ENCODE assay signal across 8 mouse cellular contexts in genomic region chr6:89200514-89201284, GRCm38 (mm10).
DNase-seq lines count a peak whose midpoint lies in the region; ATAC-seq lines count a peak whose summit lies in the region.
"Not testable (repeated sequence)": the region's sequence is repeated elsewhere in the genome, so short reads cannot be mapped to it uniquely, and the experiment has no call there.

No protein-coding gene starts in this region.

- H3K4me3 ChIP-seq in embryonic facial prominence, embryonic 13.5 days: peak overlapping the region; percentile 32
- peak overlapping the region; percentile 19 for H3K4me3 ChIP-seq in forebrain, embryonic 16.5 days (replicated peaks; ENCODE audit: low read length)
- H3K4me3 ChIP-seq in intestine, embryonic 15.5 days (replicated peaks): peak overlapping the region; percentile 19; the same call in 1 of the 2 replicates
- H3K4me3 ChIP-seq in liver, embryonic 12.5 days: not testable (repeated sequence)
- peak overlapping the region; percentile 31 for H3K4me3 ChIP-seq in midbrain, embryonic 12.5 days
- H3K4me3 ChIP-seq in neural tube, embryonic 15.5 days (replicated peaks): peak overlapping the region; percentile 22

- ATAC-seq in embryonic facial prominence, embryonic 13.5 days (ENCODE audit: insufficient number of reproducible peaks, insufficient read depth, low FRiP score, low TSS enrichment, low read depth); forebrain, embryonic 16.5 days; neural tube, embryonic 15.5 days (ENCODE audit: low FRiP score): not testable (repeated sequence)
- ATAC-seq in hematopoietic stem cell, adult 5-6 weeks (replicated peaks in 1 of 2; ENCODE audit: insufficient read depth in 1 of 2, low FRiP score in 2 of 2, low TSS enrichment in 1 of 2, low read depth in 1 of 2, poor library complexity in 2 of 2, severe bottlenecking in 2 of 2): peak; percentile 17 to 29; a peak in 1 of 4 replicates
- peak; percentile 53; the same call in 1 of the 2 replicates for ATAC-seq in intestine, embryonic 15.5 days
- 0 out of 2 replicates have a peak, but pooled peaks have one; percentile 35 for ATAC-seq in liver, embryonic 12.5 days
- peak; percentile 44; the same call in 1 of the 2 replicates for ATAC-seq in midbrain, embryonic 12.5 days (ENCODE audit: low FRiP score, low read depth)

- H3K4me1 ChIP-seq in embryonic facial prominence, embryonic 13.5 days; forebrain, embryonic 16.5 days (replicated peaks; ENCODE audit: control insufficient read depth, insufficient read depth, low read length); intestine, embryonic 15.5 days (replicated peaks); liver, embryonic 12.5 days; midbrain, embryonic 12.5 days; neural tube, embryonic 15.5 days: not testable (repeated sequence)

- not testable (repeated sequence) for H3K9ac ChIP-seq in embryonic facial prominence, embryonic 13.5 days; forebrain, embryonic 16.5 days (replicated peaks; ENCODE audit: low read depth, low read length); intestine, embryonic 15.5 days; liver, embryonic 12.5 days; neural tube, embryonic 15.5 days (replicated peaks)
- H3K9ac ChIP-seq in midbrain, embryonic 12.5 days (replicated peaks): peak overlapping the region; percentile 25; the same call in 1 of the 2 replicates

- H3K36me3 ChIP-seq in embryonic facial prominence, embryonic 13.5 days; forebrain, embryonic 16.5 days (ENCODE audit: control insufficient read depth, insufficient read depth); intestine, embryonic 15.5 days; liver, embryonic 12.5 days; midbrain, embryonic 12.5 days; neural tube, embryonic 15.5 days: not testable (repeated sequence)

- not testable (repeated sequence) for H3K9me3 ChIP-seq in embryonic facial prominence, embryonic 13.5 days; forebrain, embryonic 16.5 days (ENCODE audit: control insufficient read depth, low read length); intestine, embryonic 15.5 days; liver, embryonic 12.5 days (replicated peaks); midbrain, embryonic 12.5 days; neural tube, embryonic 15.5 days (replicated peaks)

- peak overlapping the region; percentile 56 for H3K4me2 ChIP-seq in embryonic facial prominence, embryonic 13.5 days
- H3K4me2 ChIP-seq in forebrain, embryonic 16.5 days (ENCODE audit: low read length): peak overlapping the region; percentile 35
- peak overlapping the region; percentile 53 for H3K4me2 ChIP-seq in intestine, embryonic 15.5 days (replicated peaks)
- H3K4me2 ChIP-seq in liver, embryonic 12.5 days: peak overlapping the region; percentile 34; the same call in 1 of the 2 replicates
- peak overlapping the region; percentile 53 for H3K4me2 ChIP-seq in midbrain, embryonic 12.5 days (replicated peaks)
- H3K4me2 ChIP-seq in neural tube, embryonic 15.5 days: peak overlapping the region; percentile 49

- H3K27ac ChIP-seq in embryonic facial prominence, embryonic 13.5 days; forebrain, embryonic 16.5 days (ENCODE audit: low read length); intestine, embryonic 15.5 days; liver, embryonic 12.5 days; midbrain, embryonic 12.5 days (replicated peaks); neural tube, embryonic 15.5 days (replicated peaks): not testable (repeated sequence)

- peak; percentile 2 to 12 for DNase-seq in kidney, postnatal 36 days

- 9% methylated on average over 19 of the region's 19 CpGs for WGBS in embryonic facial prominence, embryonic 13.5 days
- WGBS in forebrain, embryonic 16.5 days: 10% methylated on average over 18 of the region's 19 CpGs
- WGBS in intestine, embryonic 15.5 days: 11% methylated on average over 19 of the region's 19 CpGs
- 12% methylated on average over 19 of the region's 19 CpGs for WGBS in liver, embryonic 12.5 days (ENCODE audit: insufficient replicate concordance)
- WGBS in midbrain, embryonic 12.5 days: 11% methylated on average over 19 of the region's 19 CpGs
- WGBS in neural tube, embryonic 15.5 days: 12% methylated on average over 19 of the region's 19 CpGs

- not testable (repeated sequence) for H3K27me3 ChIP-seq in embryonic facial prominence, embryonic 13.5 days; forebrain, embryonic 16.5 days (replicated peaks; ENCODE audit: control insufficient read depth, insufficient read depth, low read length); intestine, embryonic 15.5 days (replicated peaks); liver, embryonic 12.5 days (replicated peaks); midbrain, embryonic 12.5 days; neural tube, embryonic 15.5 days (replicated peaks)
